Mouse (Mus musculus): ENCODE data around the gene Rmdn2.

DNA sequence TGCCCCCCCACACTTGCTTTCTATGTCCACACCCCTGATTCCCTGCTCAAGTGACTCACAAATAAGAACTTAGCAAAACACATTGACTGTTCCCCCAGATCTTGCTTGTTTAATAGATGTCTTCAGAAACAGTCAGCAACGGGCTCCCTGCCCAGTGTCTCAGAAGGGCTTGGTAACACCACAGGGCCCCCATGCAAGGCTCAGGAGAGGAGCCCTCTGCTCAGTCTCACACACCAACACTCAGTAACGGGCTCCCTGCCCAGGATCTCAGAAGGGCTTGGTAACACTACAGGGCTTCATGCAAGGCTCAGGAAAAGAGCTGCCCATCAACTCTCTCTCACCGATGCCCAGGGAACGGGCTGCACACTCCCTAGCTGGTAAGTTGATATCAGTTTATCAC lies 83.4 kb downstream of the Rmdn2 start:
- TF ChIP-seq CTCF (IDR thresholded peaks at IDR 0.05; ENCODE audit: extremely low read depth, insufficient read depth, low read length) (no peak), POLR2A (IDR thresholded peaks at IDR 0.05; ENCODE audit: extremely low read depth, insufficient read depth, low read length) (no peak)

All from cortical plate, adult 2 months (tissue).